12 mouse cellular contexts compared by ENCODE assay signal in the genomic region with DNA sequence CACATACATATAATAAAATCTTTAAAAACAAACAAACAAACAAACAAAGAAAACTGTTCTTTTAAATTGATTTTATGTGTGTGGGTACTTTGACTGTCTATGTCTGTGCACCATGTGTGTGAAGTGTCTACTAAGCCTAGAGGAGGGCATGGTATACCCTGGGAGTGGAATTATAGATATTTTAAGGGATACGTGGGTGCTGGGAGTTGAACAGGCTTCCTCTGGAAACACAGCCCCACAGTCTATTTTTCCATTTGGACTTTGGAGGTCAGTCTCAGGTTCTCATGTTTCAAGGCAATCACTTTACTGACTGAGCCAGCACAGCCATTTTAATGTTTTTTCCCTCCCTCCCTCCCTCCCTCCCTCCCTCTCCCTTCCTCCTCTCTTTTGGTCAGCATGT.
"Had no signal": no experiment of that assay in that cellular context is flagged by ENCODE, and none has a peak within 500 bp of the region (broad histone marks: within the 10 kb centered on the region; RNA-seq: fewer than 3 reads in every experiment).

No protein-coding gene starts in this region.

- H3K27ac ChIP-seq: midbrain, embryonic 13.5 days; midbrain, embryonic 15.5 days; neural tube, embryonic 12.5 days had no signal

- H3K4me2 ChIP-seq: lung, embryonic 14.5 days; midbrain, embryonic 11.5 days; midbrain, embryonic 13.5 days; midbrain, embryonic 15.5 days; neural tube, embryonic 12.5 days had no signal

- DNase-seq: lung, adult 18-20 months; lung, embryonic 14.5 days; lung, postnatal 10 days; lung, postnatal 4 days; right cerebral cortex, postnatal 14 days; thymus, adult 18-20 months; thymus, postnatal 14 days; thymus, postnatal 36 days had no signal

- H3K4me3 ChIP-seq: midbrain, embryonic 13.5 days; midbrain, embryonic 15.5 days; neural tube, embryonic 12.5 days had no signal

- H3K4me1 ChIP-seq: midbrain, embryonic 15.5 days; neural tube, embryonic 12.5 days had no signal

- H3K27me3 ChIP-seq: midbrain, embryonic 13.5 days; midbrain, embryonic 15.5 days; neural tube, embryonic 12.5 days had no signal

- H3K9me3 ChIP-seq: midbrain, embryonic 13.5 days; midbrain, embryonic 15.5 days; neural tube, embryonic 12.5 days had no signal

- H3K9ac ChIP-seq: lung, embryonic 14.5 days; midbrain, embryonic 13.5 days; midbrain, embryonic 15.5 days; neural tube, embryonic 12.5 days had no signal

- ATAC-seq: midbrain, embryonic 13.5 days; midbrain, embryonic 15.5 days had no signal

- H3K36me3 ChIP-seq: midbrain, embryonic 13.5 days; midbrain, embryonic 15.5 days; neural tube, embryonic 12.5 days had no signal
